8 mouse cellular contexts compared by ENCODE assay signal in the genomic region with DNA sequence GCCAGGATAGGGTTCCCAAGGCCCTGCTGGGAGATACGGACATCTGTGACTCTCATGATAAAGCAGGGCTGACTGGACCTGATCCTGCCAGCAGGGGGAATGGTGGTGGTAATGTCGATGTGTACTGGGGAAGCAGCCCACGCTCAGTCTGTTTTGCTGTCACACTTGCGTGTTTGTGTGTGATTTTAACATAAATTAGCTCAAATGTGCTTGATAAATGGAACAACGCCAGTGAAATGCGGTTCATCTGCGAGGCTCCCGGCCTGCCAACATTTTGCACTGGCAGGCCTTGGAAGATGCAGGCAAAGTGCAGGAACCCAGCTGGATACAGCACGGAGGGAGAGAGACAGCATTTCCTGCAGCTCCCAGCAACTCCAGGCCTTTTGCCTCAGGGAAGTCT.
DNase-seq lines count a peak whose midpoint lies in the region; ATAC-seq lines count a peak whose summit lies in the region.
"Had no signal": no experiment of that assay in that cellular context is flagged by ENCODE, and none has a peak within 500 bp of the region (broad histone marks: within the 10 kb centered on the region; RNA-seq: fewer than 3 reads in every experiment).

No protein-coding gene starts in this region.

- no peaks in the 10 kb centered on the region for H3K27me3 ChIP-seq in hindbrain, embryonic 13.5 days
- no peaks in the 10 kb centered on the region for H3K27me3 ChIP-seq in midbrain, embryonic 12.5 days

- peak; percentile 14 for DNase-seq in ovary, adult 18-20 months (ENCODE audit: low spot score)
- DNase-seq in ovary, postnatal 10 days (ENCODE audit: low spot score) = no peak
- peak; percentile 64 for DNase-seq in embryo, embryonic 10 days (ENCODE audit: low spot score)
- no peak for DNase-seq in thymus, postnatal 4 days
- DNase-seq in spleen, postnatal 14 days (ENCODE audit: low spot score in 2 of 2) = no peak

- peaks cover 13% of the 10 kb centered on the region for H3K4me1 ChIP-seq in hindbrain, embryonic 13.5 days (replicated peaks)
- peaks cover 4% of the 10 kb centered on the region; the same call in 1 of the 2 replicates for H3K4me1 ChIP-seq in midbrain, embryonic 12.5 days

- H3K27ac ChIP-seq in hindbrain, embryonic 13.5 days = peak overlapping the region; percentile 58; the same call in 1 of the 2 replicates
- H3K27ac ChIP-seq in midbrain, embryonic 12.5 days (replicated peaks) = no peak overlapping the region
- H3K27ac ChIP-seq: liver, embryonic 14.5 days had no signal

- peak; percentile 75; the same call in 1 of the 2 replicates for ATAC-seq in hindbrain, embryonic 13.5 days (ENCODE audit: low FRiP score)
- no peak for ATAC-seq in midbrain, embryonic 12.5 days (ENCODE audit: low FRiP score, low read depth)

- no peaks in the 10 kb centered on the region for H3K9me3 ChIP-seq in hindbrain, embryonic 13.5 days
- H3K9me3 ChIP-seq in midbrain, embryonic 12.5 days = no peaks in the 10 kb centered on the region

- H3K4me3 ChIP-seq in hindbrain, embryonic 13.5 days = no peak overlapping the region
- H3K4me3 ChIP-seq in midbrain, embryonic 12.5 days = no peak overlapping the region

- no peak overlapping the region for H3K4me2 ChIP-seq in hindbrain, embryonic 13.5 days
- H3K4me2 ChIP-seq in midbrain, embryonic 12.5 days (replicated peaks) = peak overlapping the region; percentile 23; the same call in 1 of the 2 replicates

- H3K36me3 ChIP-seq in hindbrain, embryonic 13.5 days = no peaks in the 10 kb centered on the region
- H3K36me3 ChIP-seq in midbrain, embryonic 12.5 days = no peaks in the 10 kb centered on the region

- no peak overlapping the region for H3K9ac ChIP-seq in hindbrain, embryonic 13.5 days
- H3K9ac ChIP-seq in midbrain, embryonic 12.5 days (replicated peaks) = no peak overlapping the region
- H3K9ac ChIP-seq: liver, embryonic 14.5 days had no signal

- WGBS in hindbrain, embryonic 13.5 days = 34% methylated on average over 9 of the region's 9 CpGs
- WGBS in midbrain, embryonic 12.5 days = 44% methylated on average over 9 of the region's 9 CpGs

Comparison
In these comparisons a context has a peak if more than half of its experiments do, and no peak if none do; other contexts are left out.
1. DNase-seq: peak in ovary, adult 18-20 months (single experiment) and embryo, embryonic 10 days (single experiment); none in ovary, postnatal 10 days (single experiment), thymus, postnatal 4 days (single experiment) and spleen, postnatal 14 days (0 of 2).